Mouse (Mus musculus) liver, postnatal 0 days (tissue): ENCODE data around the gene Ess2.

Experiments
- CTCF ChIP-seq: sonication (generic); IDR thresholded peaks from 2 replicates; pipeline ENCODE4 v1.5.1; 2016; ENCODE audit warnings: antibody characterized with exemption, low read depth
- EP300 ChIP-seq: IDR thresholded peaks from 2 replicates; pipeline ENCODE4 v1.6.1; 2016; ENCODE audit warnings: antibody characterized with exemption, low read depth, mild to moderate bottlenecking

DNA sequence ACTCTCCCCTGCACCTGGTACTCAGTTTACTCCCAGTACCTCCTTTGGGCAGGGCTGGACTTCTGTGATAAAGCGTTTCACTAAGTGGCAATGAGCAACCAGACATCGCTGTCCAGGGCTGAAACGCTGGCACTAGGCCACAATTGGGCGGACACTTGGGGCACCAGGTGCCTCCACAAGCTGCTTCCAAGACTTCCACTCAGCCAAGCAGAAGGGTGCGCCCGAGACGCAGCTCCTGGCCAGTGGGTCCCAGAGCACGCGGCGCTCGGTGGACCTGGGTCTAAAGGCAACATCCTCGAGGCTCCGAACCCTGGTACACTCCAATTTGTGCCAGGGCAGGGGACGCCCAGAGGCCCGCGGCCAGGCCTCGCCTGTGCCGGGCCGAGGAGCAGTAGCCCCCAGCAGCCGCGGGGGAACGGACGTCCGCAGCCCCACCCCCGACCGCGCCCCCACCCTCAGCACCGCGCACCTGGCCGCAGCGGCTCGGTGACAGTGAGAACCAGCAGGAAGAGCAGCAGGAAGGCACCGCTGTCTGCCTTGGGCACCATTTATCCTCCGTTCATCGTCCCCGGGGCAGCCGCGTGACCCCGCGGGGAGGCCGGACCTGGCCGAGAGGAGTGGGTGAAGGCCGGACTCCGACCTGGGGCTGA, 20.1 kb downstream of the Ess2 start:
- 0 out of 2 replicates have a peak, but pooled peaks have one; percentile 13 for TF ChIP-seq EP300
- no peak for TF ChIP-seq CTCF
